Mouse (Mus musculus): ENCODE measurements at regions not wholly inside any gene's neighbourhood (a gene's known extent, or its start where the extent isn't known, plus 50 kb on each side); places are given as distances from the start of the nearest gene placed in this dataset.
A peak's percentile ranks its signal among the peaks of the same experiment; 100 is the strongest.

- DNase-seq (ENCODE audit: low spot score in 2 of 2), result peak in 1 of 2 experiments; percentile 14
Measured at GRCm38 (mm10) chr17:63575316-63576007, 75.6 kb upstream of the Fbxl17 start.

GRCm38 (mm10) chr17:63582870-63583269, 83.1 kb upstream of the Fbxl17 start:
- DNase-seq (ENCODE audit: low spot score in 2 of 2), result no peak

GRCm38 (mm10) chr17:63607021-63607751, 107.4 kb upstream of the Fbxl17 start:
- DNase-seq (ENCODE audit: low spot score in 2 of 2), result no peak

- DNase-seq (ENCODE audit: low spot score in 2 of 2), result no peak
Measured at GRCm38 (mm10) chr17:63622726-63623125, 122.9 kb upstream of the Fbxl17 start.

GRCm38 (mm10) chr17:63637598-63637997, 137.8 kb upstream of the Fbxl17 start:
- DNase-seq (ENCODE audit: low spot score in 2 of 2), result no peak

GRCm38 (mm10) chr17:63644390-63644789, 144.6 kb upstream of the Fbxl17 start:
- DNase-seq (ENCODE audit: low spot score in 2 of 2), result no peak

GRCm38 (mm10) chr17:63657687-63658086, 157.9 kb upstream of the Fbxl17 start:
- DNase-seq (ENCODE audit: low spot score in 2 of 2), result no peak

- DNase-seq (ENCODE audit: low spot score in 2 of 2), result peak; percentile 9 to 45
Measured at GRCm38 (mm10) chr17:63660841-63661481, 161.1 kb upstream of the Fbxl17 start.

- DNase-seq (ENCODE audit: low spot score in 2 of 2), result no peak
Measured at GRCm38 (mm10) chr17:63661584-63661983, 161.8 kb upstream of the Fbxl17 start.

GRCm38 (mm10) chr17:63662251-63662650, 162.4 kb upstream of the Fbxl17 start:
- DNase-seq (ENCODE audit: low spot score in 2 of 2), result no peak

- no peak for DNase-seq (ENCODE audit: low spot score in 2 of 2)
Measured at GRCm38 (mm10) chr17:63676791-63677190, 177.0 kb upstream of the Fbxl17 start.

GRCm38 (mm10) chr17:63677996-63678657, 178.3 kb upstream of the Fbxl17 start:
- no peak for DNase-seq (ENCODE audit: low spot score in 2 of 2)

- DNase-seq (ENCODE audit: low spot score in 2 of 2), result no peak
Measured at GRCm38 (mm10) chr17:63680479-63680878, 180.7 kb upstream of the Fbxl17 start.

- no peak for DNase-seq (ENCODE audit: low spot score in 2 of 2)
Measured at GRCm38 (mm10) chr17:63683345-63683744, 179.5 kb upstream of the Fer start.

GRCm38 (mm10) chr17:63684026-63684425, 178.8 kb upstream of the Fer start:
- no peak for DNase-seq (ENCODE audit: low spot score in 2 of 2)

- no peak for DNase-seq (ENCODE audit: low spot score in 2 of 2)
Measured at GRCm38 (mm10) chr17:63685956-63686355, 176.9 kb upstream of the Fer start.

- DNase-seq (ENCODE audit: low spot score in 2 of 2), result no peak
Measured at GRCm38 (mm10) chr17:63686361-63686760, 176.5 kb upstream of the Fer start.

GRCm38 (mm10) chr17:63689291-63689690, 173.6 kb upstream of the Fer start:
- DNase-seq (ENCODE audit: low spot score in 2 of 2), result no peak

- DNase-seq (ENCODE audit: low spot score in 2 of 2), result no peak
Measured at GRCm38 (mm10) chr17:63690829-63691689, 171.8 kb upstream of the Fer start.

- no peak for DNase-seq (ENCODE audit: low spot score in 2 of 2)
Measured at GRCm38 (mm10) chr17:63691690-63691968, 171.2 kb upstream of the Fer start.

- DNase-seq (ENCODE audit: low spot score in 2 of 2), result no peak
Measured at GRCm38 (mm10) chr17:63693274-63693673, 169.6 kb upstream of the Fer start.

All from left cerebral cortex, adult 8-10 months (tissue).